Mouse (Mus musculus) G1E (cell line): ENCODE measurements around the gene Scfd2. TPM values are rescaled to one million over a fixed set of nuclear protein-coding genes. Genes with fewer than 3 reads are reported as not detected.

Experiments
- ATAC-seq: 2 replicates; pipeline ENCODE4 v1.8.0; 2016; ENCODE audit warnings: mild to moderate bottlenecking; ENCODE audit not compliant: insufficient number of reproducible peaks, poor library complexity, low FRiP score, severe bottlenecking; ENCODE audit errors: extremely low read depth
- DNase-seq: peaks from one replicate; pipeline ENCODE4 v3.0.0; 2012; ENCODE audit warnings: low spot score
- H3K27me3 ChIP-seq: 2 replicates; pipeline ENCODE4 v1.6.1; 2012; ENCODE audit warnings: mild to moderate bottlenecking, low read length, inconsistent platforms; ENCODE audit not compliant: insufficient read depth
- H3K36me3 ChIP-seq: replicated peaks from 2 replicates; pipeline ENCODE3; 2012; ENCODE audit warnings: mild to moderate bottlenecking, inconsistent platforms
- H3K4me1 ChIP-seq: 2 replicates; pipeline ENCODE4 v1.6.1; 2012; ENCODE audit warnings: low read depth, low read length, inconsistent platforms, mixed read lengths; ENCODE audit not compliant: insufficient read depth
- H3K4me3 ChIP-seq: 2 replicates; pipeline ENCODE4 v1.5.1; 2012; ENCODE audit warnings: low read depth, mild to moderate bottlenecking, inconsistent platforms, low read length, moderate library complexity, mixed read lengths
- H3K9me3 ChIP-seq: replicated peaks from 2 replicates; pipeline ENCODE4 v1.6.1; 2012; ENCODE audit warnings: inconsistent platforms
- CTCF ChIP-seq: IDR thresholded peaks from 2 replicates; pipeline ENCODE4 v1.5.1; 2012; ENCODE audit warnings: low read depth, low read length, inconsistent platforms, mixed read lengths
- GATA1 ChIP-seq: IDR thresholded peaks from 2 replicates; pipeline ENCODE4 v1.6.1; 2012; ENCODE audit warnings: borderline replicate concordance, low read length, inconsistent platforms, mixed read lengths
- GATA2 ChIP-seq: IDR thresholded peaks from 2 replicates; pipeline ENCODE4 v1.6.1; 2012; ENCODE audit warnings: low read depth, low read length, inconsistent platforms, borderline replicate concordance
- POLR2AphosphoS5 ChIP-seq: IDR thresholded peaks from 2 replicates; pipeline ENCODE4 v1.6.1; 2012; ENCODE audit warnings: low read depth, low read length, inconsistent platforms; ENCODE audit not compliant: insufficient replicate concordance
- TAL1 ChIP-seq: conservative IDR thresholded peaks from 2 replicates; pipeline ENCODE4 v1.6.1; 2012; ENCODE audit warnings: low read depth, low read length, inconsistent platforms, mixed read lengths
- polyA plus RNA-seq: library from polyadenylated mRNA; stranded (reverse); fragments of >175 nt; gene quantifications from 2 replicates; pipeline ENCODE4 v1.2.3, GENCODE M21; 2012
- total RNA-seq, 2 experiments: library from RNA; stranded (forward) in 1 of 2; stranded (reverse) in 1 of 2; fragments of 200-1000 nt in 1 of 2; fragments of >200 nt in 1 of 2; fragmentation: Nextera tagmentation in 1 of 2; gene quantifications; 2 replicates each; pipeline ENCODE4 v1.2.3; 2014 to 2017

The Scfd2 gene
- total and polyA plus RNA-seq, 3 experiments = 5.1 to 12.3 (median 8.9) TPM

GRCm38 (mm10) chr5:74194841-74195613 lies 336.5 kb downstream of the Scfd2 start, which contains the start of gene Rasl11b:
Gene Rasl11b (plus strand): TSS chr5:74195286.
- Histone ChIP-seq H3K27me3 (peaks cover 60% of the 10 kb centered on the region), H3K4me1 (peaks cover 24% of the 10 kb centered on the region), H3K36me3 (no peaks in the 10 kb centered on the region), H3K4me3 (peak within 1 kb of the TSS; percentile 72), H3K9me3 (no peaks in the 10 kb centered on the region)
- TF ChIP-seq GATA1 = no peak
- peak; percentile 85 for ATAC-seq
- DNase-seq = peak; percentile 93

- no peaks in the 10 kb centered on the region for H3K9me3 ChIP-seq
- H3K27me3 ChIP-seq = peaks cover 64% of the 10 kb centered on the region
- H3K4me1 ChIP-seq = peaks cover 24% of the 10 kb centered on the region
- TF ChIP-seq CTCF = no peak
- TF ChIP-seq GATA1 = no peak
- TF ChIP-seq TAL1 = no peak
- no peak for TF ChIP-seq POLR2AphosphoS5
- TF ChIP-seq GATA2 = no peak
- DNase-seq (no peak), ATAC-seq (no peak)
- H3K36me3 ChIP-seq = no peaks in the 10 kb centered on the region
- H3K4me3 ChIP-seq = peak overlapping the region; percentile 72; the same call in 1 of the 2 replicates
Measured at GRCm38 (mm10) chr5:74194027-74194840, 337.3 kb downstream of the Scfd2 start.

GRCm38 (mm10) chr5:74193626-74194025 lies 337.9 kb downstream of the Scfd2 start:
- no peak for DNase-seq
- Histone ChIP-seq H3K36me3 (no peaks in the 10 kb centered on the region), H3K4me3 (no peak overlapping the region), H3K4me1 (peaks cover 24% of the 10 kb centered on the region), H3K9me3 (no peaks in the 10 kb centered on the region), H3K27me3 (peaks cover 66% of the 10 kb centered on the region)
- ATAC-seq = no peak
- no peak for TF ChIP-seq TAL1
- no peak for TF ChIP-seq CTCF
- TF ChIP-seq GATA1 = no peak
- no peak for TF ChIP-seq POLR2AphosphoS5

GRCm38 (mm10) chr5:74193008-74193407 lies 338.6 kb downstream of the Scfd2 start:
- Histone ChIP-seq H3K4me3 (no peak overlapping the region), H3K36me3 (no peaks in the 10 kb centered on the region), H3K27me3 (peaks cover 70% of the 10 kb centered on the region), H3K4me1 (peaks cover 24% of the 10 kb centered on the region), H3K9me3 (no peaks in the 10 kb centered on the region)
- TF ChIP-seq POLR2AphosphoS5 (no peak), CTCF (no peak), GATA2 (no peak), GATA1 (no peak)
- ATAC-seq = no peak
- DNase-seq = no peak

GRCm38 (mm10) chr5:74190911-74191310 lies 340.6 kb downstream of the Scfd2 start:
- no peaks in the 10 kb centered on the region for H3K9me3 ChIP-seq
- no peaks in the 10 kb centered on the region for H3K36me3 ChIP-seq
- no peak overlapping the region for H3K4me3 ChIP-seq
- TF ChIP-seq POLR2AphosphoS5 (no peak), GATA2 (no peak), CTCF (no peak), GATA1 (no peak), TAL1 (no peak)
- ATAC-seq (no peak), DNase-seq (no peak)
- peaks cover 68% of the 10 kb centered on the region for H3K27me3 ChIP-seq
- peaks cover 23% of the 10 kb centered on the region for H3K4me1 ChIP-seq

GRCm38 (mm10) chr5:74190161-74190491 lies 341.4 kb downstream of the Scfd2 start:
- ATAC-seq = no peak
- TF ChIP-seq TAL1 = no peak
- no peak for TF ChIP-seq CTCF
- TF ChIP-seq GATA2 = no peak
- no peak for TF ChIP-seq POLR2AphosphoS5
- no peak for TF ChIP-seq GATA1
- peaks cover 60% of the 10 kb centered on the region for H3K27me3 ChIP-seq

More at GRCm38 (mm10) chr5:74190161-74190491, 341.4 kb downstream of the Scfd2 start:
- Histone ChIP-seq H3K36me3 (no peaks in the 10 kb centered on the region), H3K4me1 (peaks cover 15% of the 10 kb centered on the region), H3K9me3 (no peaks in the 10 kb centered on the region), H3K4me3 (no peak overlapping the region)
- no peak for DNase-seq
